Mouse (Mus musculus) T-helper 2 cell (primary cell): ENCODE results near the gene Hoxb1.

Experiments used
- in situ Hi-C: fragments of 300-600 bp; cut with MboI, MseI; formaldehyde crosslinking; loops from one replicate; pipeline ENCODE4 v1.15.1; 2025; ENCODE audit warnings: high pct_unique_total_duplicates

Hoxb1 gene

GRCm38 (mm10) chr11:96397806-96398335 lies 32.3 kb downstream of the Hoxb1 start:
- in situ Hi-C loops, result no loop called here

GRCm38 (mm10) chr11:96399923-96400322 lies 34.4 kb downstream of the Hoxb1 start:
- in situ Hi-C loops, result no loop called here

GRCm38 (mm10) chr11:96404016-96404604 lies 38.6 kb downstream of the Hoxb1 start:
- in situ Hi-C loops, result no loop called here

- in situ Hi-C loops, result no loop called here
Observed at GRCm38 (mm10) chr11:96404831-96405230, 39.3 kb downstream of the Hoxb1 start.

GRCm38 (mm10) chr11:96405541-96405940 lies 40.0 kb downstream of the Hoxb1 start:
- in situ Hi-C loops, result no loop called here

- in situ Hi-C loops, result no loop called here
Observed at GRCm38 (mm10) chr11:96407191-96408072, 41.9 kb downstream of the Hoxb1 start.

GRCm38 (mm10) chr11:96408234-96409010 lies 42.9 kb downstream of the Hoxb1 start:
- in situ Hi-C loops, result no loop called here

- in situ Hi-C loops, result no loop called here
Observed at GRCm38 (mm10) chr11:96411019-96411418, 45.5 kb downstream of the Hoxb1 start.

GRCm38 (mm10) chr11:96411934-96412333 lies 46.4 kb downstream of the Hoxb1 start:
- in situ Hi-C loops, result no loop called here

GRCm38 (mm10) chr11:96412941-96413491 lies 47.5 kb downstream of the Hoxb1 start:
- in situ Hi-C loops, result no loop called here

- in situ Hi-C loops, result no loop called here
Observed at GRCm38 (mm10) chr11:96413527-96413926, 48.0 kb downstream of the Hoxb1 start.

- in situ Hi-C loops, result no loop called here
Observed at GRCm38 (mm10) chr11:96414002-96414401, 48.5 kb downstream of the Hoxb1 start.
